Mouse (Mus musculus): Measurements from ENCODE around the gene Mast4. TPM values are rescaled to one million over a fixed set of nuclear protein-coding genes. Genes with fewer than 3 reads are reported as not detected.

The Mast4 gene
- total and polyA plus RNA-seq, 3 experiments: 2.7 to 7.0 TPM; not detected in 1

- Histone ChIP-seq H3K27ac (ENCODE audit: control insufficient read depth, low read depth, low read length) (no peak overlapping the region), H3K9ac (ENCODE audit: control insufficient read depth, low read depth, low read length, poor library complexity, severe bottlenecking) (no peak overlapping the region), H3K4me3 (ENCODE audit: control insufficient read depth in 1 of 2, insufficient read depth in 1 of 2, low read depth in 2 of 2, low read length in 2 of 2) (no peak overlapping the region), H3K4me1 (ENCODE audit: control insufficient read depth in 1 of 2, insufficient read depth in 2 of 2, low read length in 2 of 2) (peaks cover 0 to 13% of the 10 kb centered on the region in 2 experiments; a peak in 2 of 4 replicates), H3K27me3 (ENCODE audit: control insufficient read depth in 1 of 2, insufficient read depth in 2 of 2, low read length in 2 of 2) (no peaks in the 10 kb centered on the region), H3K79me2 (ENCODE audit: control insufficient read depth, insufficient read depth, low read length, poor library complexity) (peaks cover 38% of the 10 kb centered on the region), H3K36me3 (ENCODE audit: control insufficient read depth in 1 of 2, insufficient read depth in 2 of 2, low read length in 2 of 2) (peaks cover 0 to 17% of the 10 kb centered on the region in 2 experiments; a peak in 2 of 4 replicates), H3K9me3 (replicated peaks; ENCODE audit: insufficient read depth, low read length) (no peaks in the 10 kb centered on the region)
- TF ChIP-seq CTCF (IDR thresholded peaks at IDR 0.05 in 2 of 3, conservative IDR thresholded peaks at IDR 0.05 in 1 of 3; ENCODE audit: control insufficient read depth in 1 of 3, insufficient read depth in 1 of 3, low read depth in 2 of 3, low read length in 3 of 3, poor library complexity in 1 of 3, severe bottlenecking in 1 of 3) (no peak), MEF2A (IDR thresholded peaks at IDR 0.05; ENCODE audit: extremely low read depth, insufficient replicate concordance, low read depth, low read length, poor library complexity, severe bottlenecking) (no peak), ZC3H11A (IDR thresholded peaks at IDR 0.05; ENCODE audit: low read depth, low read length) (no peak), POLR2AphosphoS2 (IDR thresholded peaks at IDR 0.05; ENCODE audit: low read length) (no peak), CHD2 (IDR thresholded peaks at IDR 0.05; ENCODE audit: low read length) (no peak), KAT2A (conservative IDR thresholded peaks at IDR 0.05; ENCODE audit: low read depth, low read length) (no peak)
- no peak for DNase-seq (ENCODE audit: low read depth, low spot score)
Measured at GRCm38 (mm10) chr13:102902123-102902522, 432.2 kb downstream of the Mast4 start.

GRCm38 (mm10) chr13:102900531-102900930, 433.8 kb downstream of the Mast4 start:
- H3K27ac ChIP-seq (ENCODE audit: control insufficient read depth, low read depth, low read length): no peak overlapping the region
- peaks cover 0 to 13% of the 10 kb centered on the region in 2 experiments; a peak in 2 of 4 replicates for H3K4me1 ChIP-seq (ENCODE audit: control insufficient read depth in 1 of 2, insufficient read depth in 2 of 2, low read length in 2 of 2)
- no peaks in the 10 kb centered on the region for H3K9me3 ChIP-seq (replicated peaks; ENCODE audit: insufficient read depth, low read length)
- H3K79me2 ChIP-seq (ENCODE audit: control insufficient read depth, insufficient read depth, low read length, poor library complexity): peaks cover 44% of the 10 kb centered on the region
- no peaks in the 10 kb centered on the region for H3K27me3 ChIP-seq (ENCODE audit: control insufficient read depth in 1 of 2, insufficient read depth in 2 of 2, low read length in 2 of 2)
- no peak for DNase-seq (ENCODE audit: low read depth, low spot score)
- no peak overlapping the region for H3K4me3 ChIP-seq (ENCODE audit: control insufficient read depth in 1 of 2, insufficient read depth in 1 of 2, low read depth in 2 of 2, low read length in 2 of 2)
- H3K9ac ChIP-seq (ENCODE audit: control insufficient read depth, low read depth, low read length, poor library complexity, severe bottlenecking): no peak overlapping the region
- peaks cover 0 to 19% of the 10 kb centered on the region in 2 experiments; a peak in 2 of 4 replicates for H3K36me3 ChIP-seq (ENCODE audit: control insufficient read depth in 1 of 2, insufficient read depth in 2 of 2, low read length in 2 of 2)
- no peak for TF ChIP-seq CHD1 (IDR thresholded peaks at IDR 0.05; ENCODE audit: low read depth, low read length)
- no peak for TF ChIP-seq EP300 (IDR thresholded peaks at IDR 0.05; ENCODE audit: low read depth in 1 of 2, low read length in 2 of 2)
- no peak for TF ChIP-seq GATA1 (IDR thresholded peaks at IDR 0.05; ENCODE audit: low read depth, low read length)
- no peak for TF ChIP-seq ZC3H11A (IDR thresholded peaks at IDR 0.05; ENCODE audit: low read depth, low read length)
- TF ChIP-seq ZNF384 (IDR thresholded peaks at IDR 0.05; ENCODE audit: low read depth, low read length): no peak
- no peak for TF ChIP-seq TAL1 (IDR thresholded peaks at IDR 0.05; ENCODE audit: low read length)
- no peak for TF ChIP-seq RAD21 (IDR thresholded peaks at IDR 0.05; ENCODE audit: low read depth, low read length)

GRCm38 (mm10) chr13:102900083-102900420, 434.2 kb downstream of the Mast4 start:
- Histone ChIP-seq H3K9me3 (replicated peaks; ENCODE audit: insufficient read depth, low read length) (no peaks in the 10 kb centered on the region), H3K79me2 (ENCODE audit: control insufficient read depth, insufficient read depth, low read length, poor library complexity) (peaks cover 40% of the 10 kb centered on the region), H3K4me1 (ENCODE audit: control insufficient read depth in 1 of 2, insufficient read depth in 2 of 2, low read length in 2 of 2) (peaks cover 0 to 13% of the 10 kb centered on the region in 2 experiments; a peak in 2 of 4 replicates), H3K27ac (ENCODE audit: control insufficient read depth, low read depth, low read length) (no peak overlapping the region), H3K27me3 (ENCODE audit: control insufficient read depth in 1 of 2, insufficient read depth in 2 of 2, low read length in 2 of 2) (no peaks in the 10 kb centered on the region), H3K9ac (ENCODE audit: control insufficient read depth, low read depth, low read length, poor library complexity, severe bottlenecking) (no peak overlapping the region), H3K36me3 (ENCODE audit: control insufficient read depth in 1 of 2, insufficient read depth in 2 of 2, low read length in 2 of 2) (peaks cover 0 to 18% of the 10 kb centered on the region in 2 experiments; a peak in 2 of 4 replicates), H3K4me3 (ENCODE audit: control insufficient read depth in 1 of 2, insufficient read depth in 1 of 2, low read depth in 2 of 2, low read length in 2 of 2) (no peak overlapping the region)
- no peak for DNase-seq (ENCODE audit: low read depth, low spot score)
- TF ChIP-seq MEF2A (IDR thresholded peaks at IDR 0.05; ENCODE audit: extremely low read depth, insufficient replicate concordance, low read depth, low read length, poor library complexity, severe bottlenecking) (no peak), MXI1 (IDR thresholded peaks at IDR 0.05; ENCODE audit: low read depth, low read length) (no peak), SIN3A (IDR thresholded peaks at IDR 0.05; ENCODE audit: low read length) (no peak), CHD2 (IDR thresholded peaks at IDR 0.05; ENCODE audit: low read length) (no peak)

Data from MEL (cell line).